Mouse (Mus musculus) CH12.LX (cell line): ENCODE results near the gene Tcte1.

Experiments used
- POLR2A ChIP-seq: IDR thresholded peaks from 2 replicates; pipeline ENCODE4 v1.6.1; 2011; ENCODE audit warnings: low read depth, mild to moderate bottlenecking, improper control_type of control experiment, low read length
- POLR2AphosphoS2 ChIP-seq: IDR thresholded peaks from 2 replicates; pipeline ENCODE4 v1.6.1; 2011; ENCODE audit warnings: low read depth, low read length, improper control_type of control experiment
- ZKSCAN1 ChIP-seq: IDR thresholded peaks from 2 replicates; pipeline ENCODE4 v1.6.1; 2012; ENCODE audit warnings: low read depth, inconsistent platforms, low read length, improper control_type of control experiment, borderline replicate concordance
- ZMIZ1 ChIP-seq: IDR thresholded peaks from 2 replicates; pipeline ENCODE4 v1.6.1; 2012; ENCODE audit warnings: low read depth, mild to moderate bottlenecking, inconsistent platforms, low read length, improper control_type of control experiment

DNA sequence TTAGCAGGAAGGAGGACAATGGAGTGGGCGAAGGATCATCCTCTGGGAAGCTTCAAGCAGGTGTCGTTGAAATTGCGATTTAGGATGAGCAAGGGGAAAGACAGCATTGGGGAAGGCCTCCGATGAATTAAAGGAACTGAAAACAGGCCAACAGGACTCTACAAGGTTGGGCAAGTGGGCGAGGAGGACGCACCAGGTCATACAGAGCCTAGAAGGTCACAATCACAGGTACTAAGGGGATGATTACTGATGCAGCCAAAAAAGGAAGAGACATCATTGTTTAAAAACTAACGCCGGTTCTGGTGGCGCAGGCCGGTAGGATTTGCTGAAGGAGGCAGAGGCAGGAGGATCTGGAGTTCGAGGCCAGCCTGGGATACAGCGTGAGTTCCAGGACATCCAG is 40.0 kb downstream of the Tcte1 start:
- TF ChIP-seq POLR2A (no peak), POLR2AphosphoS2 (peak; percentile 37; the same call in 1 of the 2 replicates), ZMIZ1 (no peak; the same call in 1 of the 2 replicates), ZKSCAN1 (no peak)
